Mouse (Mus musculus) CD4-positive, CD25-positive, alpha-beta regulatory T cell, adult 4 months (primary cell): ENCODE data around the gene Vmp1. TPM values are rescaled to one million over a fixed set of nuclear protein-coding genes. Genes with fewer than 3 reads are reported as not detected.
A peak's percentile ranks its signal among the peaks of the same experiment; 100 is the strongest.

Source experiments
- ATAC-seq: one replicate; pipeline ENCODE4 v1.8.0; 2017
- polyA plus RNA-seq, 2 experiments: library from polyadenylated mRNA; unstranded; fragments of 100-300 nt; shearing (Covaris generic); gene quantifications; one replicate each; pipeline ENCODE4 v1.2.1; 2017

Gene Vmp1
- polyA plus RNA-seq, 2 experiments from 2014 or later = 405 to 430 TPM

GRCm38 (mm10) chr11:86599378-86600208, 84.0 kb downstream of the Vmp1 start:
- no peak for ATAC-seq

- no peak for ATAC-seq
These were observed 85.1 kb downstream of the Vmp1 start for GRCm38 (mm10) chr11:86598572-86598971.

GRCm38 (mm10) chr11:86598154-86598553, 85.5 kb downstream of the Vmp1 start:
- ATAC-seq = no peak

GRCm38 (mm10) chr11:86596976-86597375, 86.7 kb downstream of the Vmp1 start:
- no peak for ATAC-seq

- ATAC-seq = peak; percentile 30
These were observed 87.3 kb downstream of the Vmp1 start for GRCm38 (mm10) chr11:86596187-86596960.

GRCm38 (mm10) chr11:86595366-86595765, 88.3 kb downstream of the Vmp1 start:
- no peak for ATAC-seq

- no peak for ATAC-seq
These were observed 89.3 kb downstream of the Vmp1 start for GRCm38 (mm10) chr11:86594188-86594876.

- no peak for ATAC-seq
These were observed 90.2 kb downstream of the Vmp1 start for GRCm38 (mm10) chr11:86593443-86593842.

GRCm38 (mm10) chr11:86592993-86593392, 90.6 kb downstream of the Vmp1 start:
- peak; percentile 86 for ATAC-seq

GRCm38 (mm10) chr11:86591931-86592616, 91.6 kb downstream of the Vmp1 start:
- no peak for ATAC-seq

GRCm38 (mm10) chr11:86591301-86591845, 92.3 kb downstream of the Vmp1 start:
- no peak for ATAC-seq

GRCm38 (mm10) chr11:86590579-86590978, 93.1 kb downstream of the Vmp1 start:
- no peak for ATAC-seq

GRCm38 (mm10) chr11:86590066-86590465, 93.6 kb downstream of the Vmp1 start:
- ATAC-seq = no peak

GRCm38 (mm10) chr11:86588583-86589298, 94.9 kb downstream of the Vmp1 start:
- ATAC-seq = no peak

GRCm38 (mm10) chr11:86587830-86588229, 95.8 kb downstream of the Vmp1 start:
- ATAC-seq = no peak

GRCm38 (mm10) chr11:86586868-86587792, 96.5 kb downstream of the Vmp1 start:
- ATAC-seq = peak; percentile 71

- peak; percentile 15 for ATAC-seq
These were observed 97.3 kb downstream of the Vmp1 start for GRCm38 (mm10) chr11:86586177-86586867.

GRCm38 (mm10) chr11:86585598-86585984, 98.0 kb downstream of the Vmp1 start:
- ATAC-seq = no peak

GRCm38 (mm10) chr11:86584898-86585597, 98.6 kb downstream of the Vmp1 start:
- no peak for ATAC-seq
